Mouse (Mus musculus) heart, embryonic 16.5 days (tissue): ENCODE data around the gene Pafah1b2. TPM values are rescaled to one million over a fixed set of nuclear protein-coding genes. Genes with fewer than 3 reads are reported as not detected.

ENCODE experiments used
- ATAC-seq: fragments of 200-750 bp; cut with Nextera tagmentation; replicated peaks from 2 replicates; pipeline ENCODE4 v1.8.0; 2017; ENCODE audit warnings: moderate number of reproducible peaks; ENCODE audit not compliant: insufficient read depth, low FRiP score; ENCODE audit errors: extremely low read depth
- H3K27ac ChIP-seq: fragments of 300-500 bp; sonication (generic); 2 replicates; pipeline ENCODE4 v1.5.1; 2014; ENCODE audit warnings: mild to moderate bottlenecking, low read length, control low read depth, moderate library complexity
- H3K27me3 ChIP-seq: fragments of 300-500 bp; sonication (generic); 2 replicates; pipeline ENCODE4 v1.6.1; 2014; ENCODE audit warnings: low read length, mixed read lengths; ENCODE audit not compliant: control insufficient read depth, insufficient read depth
- H3K36me3 ChIP-seq: fragments of 300-500 bp; sonication (generic); 2 replicates; pipeline ENCODE4 v1.6.1; 2014; ENCODE audit not compliant: control insufficient read depth, insufficient read depth
- H3K4me1 ChIP-seq: fragments of 300-500 bp; sonication (generic); 2 replicates; pipeline ENCODE4 v1.6.1; 2014; ENCODE audit warnings: low read length, mixed read lengths; ENCODE audit not compliant: control insufficient read depth, insufficient read depth
- H3K4me2 ChIP-seq: fragments of 300-500 bp; sonication (generic); 2 replicates; pipeline ENCODE4 v1.6.1; 2014; ENCODE audit warnings: low read depth, mild to moderate bottlenecking, control low read depth, low read length
- H3K4me3 ChIP-seq: fragments of 300-500 bp; sonication (generic); 2 replicates; pipeline ENCODE4 v1.5.1; 2014; ENCODE audit warnings: mild to moderate bottlenecking, control low read depth, low read length
- H3K9ac ChIP-seq: fragments of 300-500 bp; sonication (generic); 2 replicates; pipeline ENCODE4 v1.6.1; 2014; ENCODE audit warnings: low read length, control low read depth
- H3K9me3 ChIP-seq: fragments of 300-500 bp; sonication (generic); replicated peaks from 2 replicates; pipeline ENCODE4 v1.6.1; 2016; ENCODE audit warnings: low read length; ENCODE audit not compliant: control insufficient read depth
- WGBS: fragments of 180-500 bp; shearing (Covaris S2); extraction: QIAGEN DNeasy Blood & Tissue Kit; methylation state at CpG from one replicate; pipeline ENCODE4 v1.1.7; 2014; 5-methylcytosine and 5-hydroxymethylcytosine counted together
- polyA plus RNA-seq: library from polyadenylated mRNA; unstranded; fragments of >200 nt; fragmentation: Nextera tagmentation; extraction: Ambion mirVana; gene quantifications from 2 replicates; pipeline ENCODE4 v1.2.1, GENCODE M21; 2015

Pafah1b2 gene
- polyA plus RNA-seq, 1 experiment from 2014 or later = 131 TPM

GRCm38 (mm10) chr9:46015831-46016230, 3.3 kb upstream of the Pafah1b2 start:
- no peak for ATAC-seq
- Histone ChIP-seq H3K9me3 (no peaks in the 10 kb centered on the region), H3K27ac (peak overlapping the region; percentile 88), H3K4me2 (peak overlapping the region; percentile 60), H3K36me3 (0 out of 2 replicates have a peak, but pooled peaks cover 2% of the 10 kb centered on the region), H3K4me1 (peaks cover 37% of the 10 kb centered on the region), H3K27me3 (no peaks in the 10 kb centered on the region), H3K4me3 (peak overlapping the region; percentile 25; the same call in 1 of the 2 replicates), H3K9ac (peak overlapping the region; percentile 44; the same call in 1 of the 2 replicates)
- WGBS = 32% methylated on average over 9 of the region's 9 CpGs

GRCm38 (mm10) chr9:46015081-46015551, 2.6 kb upstream of the Pafah1b2 start:
- Histone ChIP-seq H3K9me3 (no peaks in the 10 kb centered on the region), H3K4me2 (peak overlapping the region; percentile 60), H3K27me3 (no peaks in the 10 kb centered on the region), H3K36me3 (0 out of 2 replicates have a peak, but pooled peaks cover 2% of the 10 kb centered on the region), H3K9ac (no peak overlapping the region), H3K4me1 (peaks cover 37% of the 10 kb centered on the region), H3K27ac (peak overlapping the region; percentile 88), H3K4me3 (peak overlapping the region; percentile 25)
- peak; percentile 66 for ATAC-seq
- WGBS = 12% methylated on average over 8 of the region's 8 CpGs

GRCm38 (mm10) chr9:46014251-46014681, 1.8 kb upstream of the Pafah1b2 start:
- Histone ChIP-seq H3K36me3 (0 out of 2 replicates have a peak, but pooled peaks cover under 1% of the 10 kb centered on the region), H3K4me3 (peak overlapping the region; percentile 84), H3K9ac (peak overlapping the region; percentile 88), H3K4me2 (peak overlapping the region; percentile 60), H3K27ac (peak overlapping the region; percentile 88), H3K27me3 (no peaks in the 10 kb centered on the region), H3K9me3 (no peaks in the 10 kb centered on the region), H3K4me1 (peaks cover 37% of the 10 kb centered on the region)
- no peak for ATAC-seq
- 3% methylated on average over 10 of the region's 10 CpGs for WGBS

DNA sequence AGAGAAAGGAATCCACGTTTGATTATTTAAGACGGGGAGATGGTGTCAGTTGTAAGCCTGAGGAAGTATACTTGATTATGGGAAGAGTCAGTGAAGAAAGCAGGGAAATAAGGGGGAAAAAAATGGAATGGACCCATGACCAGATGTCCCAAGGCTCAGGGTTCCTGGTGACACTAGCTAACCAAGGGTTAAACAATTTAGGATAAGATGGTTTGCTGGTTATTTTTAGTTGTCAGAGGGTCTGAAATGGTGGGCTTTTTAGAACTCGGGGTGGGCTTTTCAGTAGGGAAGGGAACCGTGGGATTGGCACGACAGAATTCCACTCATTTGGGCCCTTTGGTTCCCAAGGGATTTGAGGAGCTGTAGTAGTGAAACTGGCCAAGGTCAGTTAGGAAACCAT, 1.1 kb upstream of the Pafah1b2 start:
- peak overlapping the region; percentile 60 for H3K4me2 ChIP-seq
- 1% methylated on average over 5 of the region's 5 CpGs for WGBS
- H3K36me3 ChIP-seq = no peaks in the 10 kb centered on the region
- H3K9me3 ChIP-seq = no peaks in the 10 kb centered on the region
- H3K9ac ChIP-seq = peak overlapping the region; percentile 88
- H3K4me3 ChIP-seq = peak overlapping the region; percentile 84
- ATAC-seq = no peak
- H3K27me3 ChIP-seq = no peaks in the 10 kb centered on the region
- peaks cover 37% of the 10 kb centered on the region for H3K4me1 ChIP-seq
- peak overlapping the region; percentile 88 for H3K27ac ChIP-seq

DNA sequence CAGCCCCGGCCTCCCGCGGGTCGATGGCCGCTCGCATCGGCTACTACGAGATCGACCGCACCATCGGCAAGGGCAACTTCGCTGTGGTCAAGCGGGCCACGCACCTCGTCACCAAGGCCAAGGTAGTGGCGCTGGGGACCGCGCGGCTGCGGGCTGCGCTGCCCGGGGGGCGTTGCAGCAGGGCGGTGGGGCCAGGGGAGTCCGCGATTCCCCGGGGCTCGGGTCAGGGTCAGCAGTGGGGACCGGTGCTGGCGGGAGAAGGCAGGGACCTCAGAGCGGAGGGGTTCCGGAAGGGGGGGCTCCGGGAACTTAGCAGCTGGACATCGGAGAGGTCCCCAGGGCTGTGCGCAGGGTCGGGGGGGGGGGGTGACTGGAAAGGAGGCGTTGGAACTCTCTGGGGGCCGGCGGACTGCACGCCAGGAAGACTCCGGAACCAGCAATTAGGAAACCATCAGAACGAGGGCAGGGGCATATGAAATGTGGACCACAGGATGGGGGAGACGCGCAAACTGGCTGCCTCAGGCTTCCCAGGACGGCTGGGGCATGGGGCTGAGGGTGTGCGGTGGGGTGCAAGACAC, 608 bp upstream of the Pafah1b2 start:
- ATAC-seq = peak; percentile 43

GRCm38 (mm10) chr9:46011094-46011970, 1.2 kb downstream of the Pafah1b2 start:
- ATAC-seq = no peak
- Histone ChIP-seq H3K4me1 (peaks cover 33% of the 10 kb centered on the region), H3K36me3 (no peaks in the 10 kb centered on the region), H3K27ac (no peak overlapping the region), H3K27me3 (no peaks in the 10 kb centered on the region), H3K4me2 (peak overlapping the region; percentile 60), H3K4me3 (no peak overlapping the region), H3K9ac (no peak overlapping the region), H3K9me3 (no peaks in the 10 kb centered on the region)
- 48% methylated on average over 3 of the region's 3 CpGs for WGBS

More for the DNA sequence above, 608 bp upstream of the Pafah1b2 start:
- Histone ChIP-seq H3K4me1 (peaks cover 37% of the 10 kb centered on the region), H3K9ac (peak overlapping the region; percentile 88), H3K27ac (peak overlapping the region; percentile 88), H3K9me3 (no peaks in the 10 kb centered on the region), H3K4me3 (peak overlapping the region; percentile 84), H3K36me3 (no peaks in the 10 kb centered on the region), H3K27me3 (no peaks in the 10 kb centered on the region), H3K4me2 (peak overlapping the region; percentile 60)
- WGBS = under 1% methylated on average over 46 of the region's 46 CpGs

DNA sequence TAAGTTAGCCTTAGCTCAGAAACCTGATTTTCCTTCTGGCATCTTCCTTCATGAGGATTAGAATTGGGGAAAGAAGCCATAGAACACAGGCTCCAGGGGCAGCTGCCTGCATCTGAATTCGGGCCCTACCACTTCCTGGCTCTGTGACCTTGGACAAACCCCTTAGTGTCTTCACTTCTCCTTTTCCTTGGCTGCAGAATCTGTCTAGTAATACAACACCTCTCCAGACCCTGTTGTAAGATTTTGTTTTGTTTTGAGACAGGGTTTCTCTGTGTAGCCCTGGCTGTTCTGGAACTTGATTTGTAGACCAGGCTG, 2.9 kb downstream of the Pafah1b2 start:
- H3K4me2 ChIP-seq = no peak overlapping the region
- no peak overlapping the region for H3K27ac ChIP-seq
- WGBS = 67% methylated on average over 1 of the region's 1 CpGs

GRCm38 (mm10) chr9:46008931-46009668, 3.4 kb downstream of the Pafah1b2 start:
- H3K4me1 ChIP-seq = peaks cover 13% of the 10 kb centered on the region
- H3K9me3 ChIP-seq = no peaks in the 10 kb centered on the region
- H3K4me2 ChIP-seq = no peak overlapping the region
- no peaks in the 10 kb centered on the region for H3K36me3 ChIP-seq
- H3K4me3 ChIP-seq = no peak overlapping the region
- 70% methylated on average over 7 of the region's 7 CpGs for WGBS
- H3K9ac ChIP-seq = no peak overlapping the region
- no peak for ATAC-seq
- H3K27me3 ChIP-seq = no peaks in the 10 kb centered on the region
- H3K27ac ChIP-seq = no peak overlapping the region

More for the DNA sequence above, 2.9 kb downstream of the Pafah1b2 start:
- no peak overlapping the region for H3K9ac ChIP-seq
- H3K9me3 ChIP-seq = no peaks in the 10 kb centered on the region
- no peaks in the 10 kb centered on the region for H3K36me3 ChIP-seq
- H3K4me1 ChIP-seq = peaks cover 16% of the 10 kb centered on the region
- H3K27me3 ChIP-seq = no peaks in the 10 kb centered on the region
- H3K4me3 ChIP-seq = no peak overlapping the region
- no peak for ATAC-seq
